16 mouse cellular contexts compared by ENCODE assay signal in the genomic region with DNA sequence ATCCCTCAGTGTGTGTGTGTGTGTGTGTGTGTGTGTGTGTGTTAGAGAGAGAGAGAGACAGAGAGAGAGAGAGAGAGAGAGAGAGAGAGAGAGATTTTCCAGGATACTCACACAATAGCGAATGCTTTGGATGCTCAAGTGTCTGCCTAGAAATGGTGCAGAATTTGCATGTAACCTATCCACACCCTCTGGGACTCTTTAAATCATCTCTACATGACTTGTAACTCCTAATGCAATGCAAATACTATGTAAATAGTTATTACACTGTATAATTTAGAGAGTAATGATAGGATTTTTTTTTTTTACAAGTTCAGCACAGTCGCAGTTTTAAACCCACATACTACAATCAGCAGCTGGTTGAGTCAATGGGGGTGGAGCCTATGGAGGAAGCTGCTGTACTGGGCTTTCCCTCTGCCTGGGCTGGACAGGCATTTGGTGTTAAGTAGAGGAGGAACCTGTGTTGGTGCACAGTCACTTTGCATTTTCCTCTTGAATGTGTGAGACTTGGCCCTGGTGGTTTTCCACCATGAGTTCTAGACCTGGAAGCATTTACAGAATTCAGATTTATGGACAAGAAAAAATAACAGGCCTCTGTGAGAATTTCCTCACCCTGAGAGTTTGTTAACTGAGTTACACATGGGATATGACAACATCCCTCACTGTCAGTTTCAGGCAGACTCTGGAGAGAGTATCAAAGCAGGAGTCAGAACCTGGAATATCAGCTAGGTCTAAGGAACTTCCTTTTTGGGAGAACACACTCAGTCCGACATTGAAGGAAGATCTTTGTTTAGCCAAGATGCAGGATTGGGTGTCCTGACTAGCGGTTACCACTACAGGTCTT. TPM values are rescaled to one million over a fixed set of nuclear protein-coding genes. Genes with fewer than 3 reads are reported as not detected.
DNase-seq lines count a peak whose midpoint lies in the region; TF ChIP-seq lines count a peak whose summit lies in the region.
"Had no signal": no experiment of that assay in that cellular context is flagged by ENCODE, and none has a peak within 500 bp of the region (broad histone marks: within the 10 kb centered on the region; RNA-seq: fewer than 3 reads in every experiment).

No protein-coding gene starts in this region.

- 0 out of 2 replicates have a peak, but pooled peaks have one; percentile 27 for TF ChIP-seq POLR2A in CH12.LX (IDR thresholded peaks at IDR 0.05; ENCODE audit: low read depth, low read length)

- H3K27me3 ChIP-seq in CH12.LX (replicated peaks): no peaks in the 10 kb centered on the region
- H3K27me3 ChIP-seq: embryonic facial prominence, embryonic 12.5 days; hindbrain, embryonic 13.5 days had no signal

- in situ Hi-C loops in CH12.LX (cut with MboI; ENCODE audit: low pct_ligation_motif_present, low pct_unique_long_range_greater_than_20kb, low sequenced_read_pairs): no loop called here

- TF ChIP-seq EP300 in CH12.LX (IDR thresholded peaks at IDR 0.05; ENCODE audit: low read length): peak; percentile 79

- H3K9ac ChIP-seq in CH12.LX (ENCODE audit: insufficient read depth, low read depth): 0 out of 2 replicates have a peak overlapping the region, but pooled peaks have one; percentile 25
- H3K9ac ChIP-seq: embryonic facial prominence, embryonic 12.5 days had no signal

- H3K36me3 ChIP-seq in CH12.LX (replicated peaks in 1 of 2; ENCODE audit: control insufficient read depth in 1 of 2, insufficient read depth in 1 of 2, low read length in 1 of 2): peaks cover 0 to 8% of the 10 kb centered on the region in 2 experiments
- H3K36me3 ChIP-seq: embryonic facial prominence, embryonic 12.5 days; hindbrain, embryonic 13.5 days had no signal

- H3K9me3 ChIP-seq in CH12.LX (replicated peaks; ENCODE audit: low read length): peaks cover 5% of the 10 kb centered on the region
- H3K9me3 ChIP-seq: embryonic facial prominence, embryonic 12.5 days; hindbrain, embryonic 13.5 days had no signal

- peak overlapping the region; percentile 92 for H3K4me2 ChIP-seq in CH12.LX (ENCODE audit: insufficient read depth, low read depth, poor library complexity, severe bottlenecking)
- H3K4me2 ChIP-seq: embryonic facial prominence, embryonic 12.5 days; heart, embryonic 11.5 days; hindbrain, embryonic 13.5 days; liver, embryonic 11.5 days; midbrain, embryonic 11.5 days had no signal

- DNase-seq in lung, postnatal 10 days: peak; percentile 34
- DNase-seq in lung, postnatal 14 days: no peak
- DNase-seq in CH12.LX (ENCODE audit: extremely low read depth): peak; percentile 95
- peak; percentile 75 for DNase-seq in induced T-regulatory cell, adult 2 months (ENCODE audit: low read depth)
- peak; percentile 37 to 43 for DNase-seq in spleen, postnatal 4 days (ENCODE audit: low spot score in 2 of 2)
- no peak for DNase-seq in adrenal gland, adult 8-10 months
- no peak for DNase-seq in embryo, embryonic 11 days
- DNase-seq: adrenal gland, postnatal 14 days; cerebellum, adult 11 months; thymus, postnatal 25 days had no signal

- dilution Hi-C loops in CH12.LX (cut with MboI; ENCODE audit: extremely low pct_ligation_motif_present, extremely low pct_unique_long_range_greater_than_20kb, low sequenced_read_pairs): no loop called here

- H3K4me3 ChIP-seq in CH12.LX (replicated peaks in 1 of 3; ENCODE audit: low read depth in 2 of 3, low read length in 2 of 3, poor library complexity in 1 of 3): peak overlapping the region in 1 of 3 experiments; percentile 2
- H3K4me3 ChIP-seq: embryonic facial prominence, embryonic 12.5 days; hindbrain, embryonic 13.5 days; left cerebral cortex, adult 2 months had no signal

- no peak; the same call in 1 of the 2 replicates for TF ChIP-seq RAD21 in CH12.LX (IDR thresholded peaks at IDR 0.05; ENCODE audit: low read depth, low read length)

- peaks cover 43 to 84% of the 10 kb centered on the region in 2 experiments for H3K4me1 ChIP-seq in CH12.LX (ENCODE audit: control insufficient read depth in 1 of 2, insufficient read depth in 2 of 2)
- H3K4me1 ChIP-seq: embryonic facial prominence, embryonic 12.5 days had no signal

- peaks cover 4% of the 10 kb centered on the region for H3K79me2 ChIP-seq in CH12.LX (replicated peaks; ENCODE audit: control insufficient read depth, extremely low read depth, insufficient read depth, poor library complexity, severe bottlenecking)

- no peak for TF ChIP-seq CTCF in CH12.LX (conservative IDR thresholded peaks at IDR 0.05 in 1 of 2, IDR thresholded peaks at IDR 0.05 in 1 of 2; ENCODE audit: low read depth in 2 of 2, low read length in 2 of 2)

- H3K27ac ChIP-seq in CH12.LX (ENCODE audit: insufficient read depth, low read depth): peak overlapping the region; percentile 69
- H3K27ac ChIP-seq: embryonic facial prominence, embryonic 12.5 days; hindbrain, embryonic 13.5 days; left cerebral cortex, adult 2 months had no signal

TF ChIP-seq in CH12.LX, 34 proteins besides CTCF, POLR2A, EP300 and RAD21:
- TF ChIP-seq PAX5 (IDR thresholded peaks at IDR 0.05; ENCODE audit: low read length) (no peak), POLR2AphosphoS2 (IDR thresholded peaks at IDR 0.05; ENCODE audit: low read depth, low read length) (no peak), SMC3 (IDR thresholded peaks at IDR 0.05; ENCODE audit: low read depth, low read length) (no peak), USF2 (conservative IDR thresholded peaks at IDR 0.05; ENCODE audit: low read depth, low read length) (no peak), HCFC1 (IDR thresholded peaks at IDR 0.05; ENCODE audit: low read depth, low read length) (0 out of 2 replicates have a peak, but pooled peaks have one; percentile 26), IRF4 (IDR thresholded peaks at IDR 0.05; ENCODE audit: low read depth, low read length) (peak; percentile 65; the same call in 1 of the 2 replicates), JUN (IDR thresholded peaks at IDR 0.05; ENCODE audit: insufficient read depth, low read depth, low read length) (no peak), CHD1 (IDR thresholded peaks at IDR 0.05; ENCODE audit: low read depth, low read length) (0 out of 2 replicates have a peak, but pooled peaks have one; percentile 51), NELFE (IDR thresholded peaks at IDR 0.05; ENCODE audit: low read depth, low read length) (no peak), GABPA (IDR thresholded peaks at IDR 0.05; ENCODE audit: insufficient replicate concordance, low read depth, low read length) (no peak), USF1 (IDR thresholded peaks at IDR 0.05; ENCODE audit: low read depth, low read length) (no peak), MAX (IDR thresholded peaks at IDR 0.05; ENCODE audit: low read length) (peak; percentile 72), UBTF (IDR thresholded peaks at IDR 0.05; ENCODE audit: low read depth, low read length) (no peak), ZNF384 (IDR thresholded peaks at IDR 0.05; ENCODE audit: low read depth, low read length) (peak; percentile 90), TCF12 (IDR thresholded peaks at IDR 0.05; ENCODE audit: low read depth, low read length) (peak; percentile 49), RCOR1 (conservative IDR thresholded peaks at IDR 0.05; ENCODE audit: low read depth, low read length) (0 out of 2 replicates have a peak, but pooled peaks have one; percentile 47), ELF1 (IDR thresholded peaks at IDR 0.05; ENCODE audit: low read depth, low read length) (peak; percentile 68), MYC (IDR thresholded peaks at IDR 0.05; ENCODE audit: low read depth, low read length) (no peak), ZMIZ1 (IDR thresholded peaks at IDR 0.05; ENCODE audit: low read depth, low read length) (no peak), TBP (conservative IDR thresholded peaks at IDR 0.05; ENCODE audit: low read depth, low read length) (no peak), MEF2A (IDR thresholded peaks at IDR 0.05; ENCODE audit: borderline replicate concordance, low read depth, low read length) (peak; percentile 32; the same call in 1 of the 2 replicates), MAZ (IDR thresholded peaks at IDR 0.05; ENCODE audit: low read depth, low read length) (0 out of 2 replicates have a peak, but pooled peaks have one; percentile 35), SIN3A (IDR thresholded peaks at IDR 0.05; ENCODE audit: low read length) (peak; percentile 39; the same call in 1 of the 2 replicates), BHLHE40 (IDR thresholded peaks at IDR 0.05; ENCODE audit: low read depth, low read length) (peak; percentile 41; the same call in 1 of the 2 replicates), E2F4 (IDR thresholded peaks at IDR 0.05; ENCODE audit: insufficient replicate concordance, low read depth, low read length) (0 out of 2 replicates have a peak, but pooled peaks have one; percentile 46), ETS1 (conservative IDR thresholded peaks at IDR 0.05; ENCODE audit: low read depth, low read length) (peak; percentile 73), NRF1 (IDR thresholded peaks at IDR 0.05; ENCODE audit: low read depth, low read length) (no peak), ZC3H11A (IDR thresholded peaks at IDR 0.05; ENCODE audit: low read depth, low read length) (no peak)

RNA-seq across cellular contexts. Expression of gene Elmo1, which starts 49.6 kb away (rescaled TPM):
- total RNA-seq in CH12.LX (2012; rRNA removed) (32.2 and 35.8 TPM in 2 replicates), CH12.LX (2014; rRNA removed) (22.2 and 23.1 TPM in 2 replicates)
- 42.8 and 50.2 TPM in 2 replicates for polyA plus RNA-seq in CH12.LX (2012; ENCODE audit: insufficient read length, low read depth)
- 10 to 100 TPM; 10.9 to 15.1 (median 13.8) TPM for total RNA-seq in adrenal gland, adult 8-10 months (2022)

Comparison
In these comparisons a context has a peak if more than half of its experiments do, and no peak if none do; other contexts are left out.
1. DNase-seq: peak in lung, postnatal 10 days (single experiment), CH12.LX (single experiment), induced T-regulatory cell, adult 2 months (single experiment) and spleen, postnatal 4 days (2 of 2); none in lung, postnatal 14 days (single experiment), adrenal gland, adult 8-10 months (single experiment) and embryo, embryonic 11 days (single experiment).